Mouse (Mus musculus) mouse trophoblast stem cell (cell line): ENCODE measurements around the gene Lrp4.
"Not testable (repeated sequence)": the region's sequence is repeated elsewhere in the genome, so short reads cannot be mapped to it uniquely, and the experiment has no call there.

ENCODE experiments used
- in situ Hi-C, 2 experiments: fragments of 300-500 bp; cut with MseI, MboI; formaldehyde crosslinking; loops; 2 replicates in 1 of 2; 3 replicates in 1 of 2; pipeline ENCODE4 v1.15.1; 2025

Gene Lrp4

GRCm38 (mm10) chr2:91484698-91485097 is 27.4 kb downstream of the Lrp4 start:
- in situ Hi-C loops: loop anchor here (5.0 kb wide), 1 partner anchor 197 kb away; no protein-coding TSS in a partner anchor

GRCm38 (mm10) chr2:91485256-91485655 is 27.9 kb downstream of the Lrp4 start:
- in situ Hi-C loops: no loop called here

DNA sequence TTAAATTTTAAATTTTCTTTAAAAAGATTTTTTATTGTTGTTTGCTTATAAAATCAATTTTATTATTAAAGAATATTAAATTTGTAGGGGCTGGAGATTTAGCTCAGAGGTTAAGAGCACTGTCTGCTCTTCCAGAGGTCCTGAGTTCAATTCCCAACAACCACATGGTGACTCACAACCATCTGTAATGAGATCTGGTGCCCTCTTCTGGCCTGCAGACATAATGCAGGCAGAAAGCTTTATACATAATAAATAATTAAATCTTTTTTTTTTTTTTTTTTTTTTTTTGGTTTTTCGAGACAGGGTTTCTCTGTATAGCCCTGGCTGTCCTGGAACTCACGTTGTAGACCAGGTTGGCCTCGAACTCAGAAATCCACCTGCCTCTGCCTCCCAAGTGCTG is 30.0 kb downstream of the Lrp4 start:
- in situ Hi-C loops: not testable (repeated sequence)

DNA sequence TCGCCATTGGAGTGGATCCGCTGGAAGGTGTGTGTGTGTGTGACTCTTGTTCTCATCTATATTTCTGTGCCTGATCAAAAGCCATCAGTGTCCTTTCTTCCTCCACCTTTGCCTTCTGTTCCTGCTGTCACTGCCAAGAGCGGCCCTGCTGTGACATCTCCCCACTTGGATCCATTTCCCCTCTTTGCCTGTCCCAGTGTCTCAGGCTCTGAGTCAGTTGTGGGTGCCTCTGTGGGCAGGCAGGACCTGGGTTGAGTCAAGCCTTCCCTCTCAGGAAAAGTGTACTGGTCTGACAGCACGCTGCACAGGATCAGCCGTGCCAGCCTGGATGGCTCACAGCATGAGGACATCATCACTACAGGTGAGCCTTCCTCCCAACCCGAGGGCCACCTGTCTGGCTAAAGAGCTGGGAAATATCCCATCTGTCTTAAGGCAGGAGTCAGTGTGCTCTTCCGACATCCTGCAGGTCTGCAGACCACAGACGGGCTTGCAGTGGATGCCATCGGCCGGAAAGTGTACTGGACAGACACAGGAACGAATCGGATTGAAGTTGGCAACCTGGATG is 34.8 kb downstream of the Lrp4 start:
- in situ Hi-C loops: no loop called here

GRCm38 (mm10) chr2:91493981-91494380 is 36.7 kb downstream of the Lrp4 start:
- in situ Hi-C loops: no loop called here

- in situ Hi-C loops: no loop called here
These were observed 40.9 kb downstream of the Lrp4 start for GRCm38 (mm10) chr2:91498093-91498719.

GRCm38 (mm10) chr2:91508076-91508475 is 50.8 kb downstream of the Lrp4 start:
- in situ Hi-C loops: no loop called here

GRCm38 (mm10) chr2:91517186-91517585 is 59.9 kb downstream of the Lrp4 start:
- in situ Hi-C loops: no loop called here

- in situ Hi-C loops: no loop called here
These were observed 69.2 kb downstream of the Lrp4 start, which contains the start of gene Ckap5 for GRCm38 (mm10) chr2:91526294-91527146. TSS of gene Ckap5 (plus strand) at chr2:91526762.

DNA sequence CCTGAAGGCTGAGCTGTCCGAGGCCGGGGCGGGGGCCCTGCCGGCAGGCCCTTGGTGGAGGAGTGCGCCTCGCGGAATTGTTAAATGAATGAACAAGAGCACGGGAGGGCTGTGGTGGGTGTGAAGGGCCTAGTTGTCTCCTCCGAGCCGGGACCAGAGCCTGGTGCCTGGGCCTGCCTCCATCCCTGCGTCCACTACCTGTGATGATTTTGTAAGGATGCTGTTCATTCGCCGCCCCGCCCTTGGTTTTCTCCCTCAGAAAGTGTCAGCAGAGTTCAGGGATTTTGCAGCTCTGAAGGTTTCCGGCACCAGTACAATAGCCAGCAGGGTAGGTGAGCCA is 69.8 kb downstream of the Lrp4 start:
- in situ Hi-C loops: no loop called here

GRCm38 (mm10) chr2:91537588-91538205 is 80.4 kb downstream of the Lrp4 start:
- in situ Hi-C loops: no loop called here
